Mouse (Mus musculus) kidney, embryonic 15.5 days (tissue): ENCODE measurements at regions not wholly inside any gene's neighbourhood (a gene's known extent, or its start where the extent isn't known, plus 50 kb on each side); places are given as distances from the start of the nearest gene placed in this dataset.

Experiments
- ATAC-seq: fragments of 200-750 bp; cut with Nextera tagmentation; replicated peaks from 2 replicates; pipeline ENCODE4 v1.8.0; 2017; ENCODE audit warnings: moderate TSS enrichment; ENCODE audit not compliant: low FRiP score
- H3K27ac ChIP-seq: fragments of 300-500 bp; sonication (generic); 2 replicates; pipeline ENCODE4 v1.5.1; 2015; ENCODE audit warnings: mild to moderate bottlenecking, inconsistent platforms
- H3K27me3 ChIP-seq: fragments of 300-500 bp; sonication (generic); 2 replicates; pipeline ENCODE4 v1.6.1; 2015; ENCODE audit warnings: inconsistent platforms
- H3K36me3 ChIP-seq: fragments of 300-500 bp; sonication (generic); 2 replicates; pipeline ENCODE4 v1.6.1; 2015; ENCODE audit warnings: inconsistent platforms
- H3K4me1 ChIP-seq: fragments of 300-500 bp; sonication (generic); 2 replicates; pipeline ENCODE4 v1.6.1; 2015; ENCODE audit warnings: inconsistent platforms
- H3K4me2 ChIP-seq: fragments of 300-500 bp; sonication (generic); 2 replicates; pipeline ENCODE4 v1.6.1; 2015; ENCODE audit warnings: moderate library complexity, mild to moderate bottlenecking, inconsistent platforms
- H3K4me3 ChIP-seq: fragments of 300-500 bp; sonication (generic); replicated peaks from 2 replicates; pipeline ENCODE4 v1.5.1; 2015; ENCODE audit warnings: mild to moderate bottlenecking, inconsistent platforms
- H3K9ac ChIP-seq: fragments of 300-500 bp; sonication (generic); 2 replicates; pipeline ENCODE4 v1.6.1; 2015; ENCODE audit warnings: mild to moderate bottlenecking, inconsistent platforms
- H3K9me3 ChIP-seq: fragments of 300-500 bp; sonication (generic); replicated peaks from 2 replicates; pipeline ENCODE4 v1.6.1; 2016; ENCODE audit warnings: inconsistent platforms
- WGBS: fragments of 180-500 bp; shearing (Covaris S2); methylation state at CpG from one replicate; pipeline ENCODE4 v1.1.7; 2015; ENCODE audit warnings: mixed read lengths; 5-methylcytosine and 5-hydroxymethylcytosine counted together

DNA sequence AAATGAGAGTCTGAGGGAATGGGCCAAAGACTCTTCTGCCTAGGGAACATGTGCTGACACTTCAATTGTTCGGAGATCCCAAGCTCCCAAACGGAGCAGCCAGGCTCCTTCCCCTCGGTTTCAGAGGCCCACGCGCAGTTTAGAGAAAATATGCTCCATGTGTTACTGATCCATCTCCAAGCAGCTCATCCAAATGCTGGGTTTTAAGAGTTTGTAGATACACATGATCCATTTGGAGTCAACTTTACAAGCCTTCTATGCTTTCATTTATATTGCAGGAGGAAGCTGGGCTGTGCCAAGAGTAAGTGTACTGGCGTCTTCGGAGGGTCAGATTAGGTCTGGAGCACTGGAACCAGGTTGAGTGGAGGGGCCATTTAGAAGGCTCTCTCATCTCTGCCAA is 102.0 kb upstream of the Gdf10 start:
- 87% methylated on average over 7 of the region's 7 CpGs for WGBS
- H3K9ac ChIP-seq = no peak overlapping the region
- H3K4me2 ChIP-seq = no peak overlapping the region
- peaks cover 18% of the 10 kb centered on the region; the same call in 1 of the 2 replicates for H3K27me3 ChIP-seq
- H3K4me1 ChIP-seq = peaks cover 14% of the 10 kb centered on the region
- H3K36me3 ChIP-seq = no peaks in the 10 kb centered on the region
- H3K9me3 ChIP-seq = no peaks in the 10 kb centered on the region; the same call in 1 of the 2 replicates
- no peak overlapping the region for H3K27ac ChIP-seq
- H3K4me3 ChIP-seq = no peak overlapping the region
- no peak for ATAC-seq

DNA sequence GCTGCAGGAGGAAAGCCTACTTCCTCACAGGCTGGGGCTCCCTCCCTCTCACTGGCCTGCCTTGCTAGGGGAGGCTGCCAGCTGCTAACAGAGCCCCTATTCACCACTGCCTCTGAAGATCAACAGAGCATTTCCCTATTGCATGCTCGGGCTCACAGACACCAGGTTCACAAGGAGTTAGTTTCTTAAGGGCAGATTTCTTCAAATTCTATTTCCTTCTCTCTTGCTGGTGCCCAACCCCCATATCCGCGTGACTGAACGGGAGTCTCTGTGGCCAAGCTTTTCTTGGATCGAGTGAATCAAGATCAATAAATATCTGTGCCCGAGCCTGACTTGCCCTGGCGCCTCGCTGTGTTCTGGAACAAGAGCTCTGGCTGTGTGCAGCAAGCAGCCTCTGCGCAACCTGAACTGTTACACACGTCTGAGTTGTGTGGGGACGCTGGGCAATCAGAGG is 98.9 kb upstream of the Gdf10 start:
- Histone ChIP-seq H3K4me3 (no peak overlapping the region), H3K4me2 (peak overlapping the region; percentile 31; the same call in 1 of the 2 replicates), H3K9me3 (no peaks in the 10 kb centered on the region; the same call in 1 of the 2 replicates), H3K4me1 (peaks cover 14% of the 10 kb centered on the region), H3K27me3 (peaks cover 12% of the 10 kb centered on the region; the same call in 1 of the 2 replicates), H3K36me3 (no peaks in the 10 kb centered on the region), H3K27ac (peak overlapping the region; percentile 67), H3K9ac (no peak overlapping the region)
- ATAC-seq = 0 out of 2 replicates have a peak, but pooled peaks have one; percentile 70
- WGBS = 27% methylated on average over 11 of the region's 11 CpGs

DNA sequence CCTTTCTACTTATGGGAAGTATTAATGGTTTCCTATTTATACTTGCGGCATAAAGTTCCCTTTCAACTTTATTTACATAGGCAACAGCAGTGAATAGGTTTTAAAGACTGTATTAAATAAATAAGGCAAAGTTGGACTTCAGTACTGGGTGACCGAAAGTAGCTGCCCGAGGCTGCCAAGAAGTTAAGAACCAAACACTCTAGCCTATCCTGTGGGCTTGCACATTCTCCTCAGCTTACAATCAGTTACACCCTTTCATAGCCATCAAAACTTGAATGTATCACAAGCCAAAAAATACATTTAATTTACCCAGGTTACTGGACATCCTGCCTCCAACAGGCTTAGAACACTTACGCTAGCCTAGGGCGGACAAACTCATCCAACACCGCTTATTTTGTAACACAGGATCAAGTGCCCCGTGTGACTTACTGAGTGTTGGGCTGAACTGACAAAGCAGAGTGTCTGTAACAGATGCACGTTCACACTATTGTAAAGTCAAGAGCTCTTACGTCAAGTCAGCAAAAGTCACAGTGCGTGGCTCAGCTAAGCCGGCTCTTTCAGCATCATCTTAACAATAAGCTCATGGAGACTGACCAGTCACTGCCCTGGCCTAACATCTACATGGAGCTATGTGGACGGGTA is 97.3 kb upstream of the Gdf10 start:
- WGBS = 84% methylated on average over 12 of the region's 12 CpGs
- no peak overlapping the region for H3K9ac ChIP-seq
- H3K4me2 ChIP-seq = no peak overlapping the region
- no peak overlapping the region; the same call in 1 of the 2 replicates for H3K27ac ChIP-seq
- no peak for ATAC-seq
- peaks cover 14% of the 10 kb centered on the region for H3K4me1 ChIP-seq
- no peaks in the 10 kb centered on the region; the same call in 1 of the 2 replicates for H3K9me3 ChIP-seq
- H3K27me3 ChIP-seq = peaks cover 8% of the 10 kb centered on the region; the same call in 1 of the 2 replicates
- H3K36me3 ChIP-seq = no peaks in the 10 kb centered on the region
- no peak overlapping the region for H3K4me3 ChIP-seq

DNA sequence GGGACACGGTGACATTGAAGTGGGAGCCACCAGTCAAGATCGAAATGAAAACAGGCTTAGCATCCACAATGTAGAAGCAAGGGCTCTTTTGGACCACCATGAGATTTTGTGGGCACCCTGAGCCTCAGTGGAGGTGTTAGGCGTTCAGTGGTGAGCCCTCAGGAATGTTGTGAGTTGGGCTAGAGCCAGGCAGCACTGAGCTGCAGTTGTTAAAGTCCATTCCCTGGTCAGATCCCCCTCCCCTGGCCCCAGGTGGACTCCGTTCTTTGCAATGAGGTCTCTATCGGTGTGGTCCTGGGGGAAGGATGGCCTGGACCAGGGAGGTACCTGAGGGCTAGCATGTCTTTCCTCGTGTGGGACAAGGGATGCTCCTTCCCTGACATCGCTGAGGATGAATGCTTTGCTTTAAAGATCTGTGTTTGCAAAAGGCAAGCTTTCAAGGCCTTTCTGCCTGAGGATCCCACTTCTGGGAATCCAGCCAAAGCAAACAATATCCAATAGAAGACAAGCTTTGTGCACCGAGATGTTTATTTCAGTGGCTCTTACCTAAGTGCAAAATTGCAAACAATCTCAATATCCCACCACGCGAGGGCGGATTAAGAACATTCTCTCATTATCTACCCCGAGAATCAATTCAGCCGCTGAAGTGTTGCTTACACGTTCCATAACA is 90.6 kb upstream of the Gdf10 start:
- no peak for ATAC-seq
- 58% methylated on average over 14 of the region's 14 CpGs for WGBS

DNA sequence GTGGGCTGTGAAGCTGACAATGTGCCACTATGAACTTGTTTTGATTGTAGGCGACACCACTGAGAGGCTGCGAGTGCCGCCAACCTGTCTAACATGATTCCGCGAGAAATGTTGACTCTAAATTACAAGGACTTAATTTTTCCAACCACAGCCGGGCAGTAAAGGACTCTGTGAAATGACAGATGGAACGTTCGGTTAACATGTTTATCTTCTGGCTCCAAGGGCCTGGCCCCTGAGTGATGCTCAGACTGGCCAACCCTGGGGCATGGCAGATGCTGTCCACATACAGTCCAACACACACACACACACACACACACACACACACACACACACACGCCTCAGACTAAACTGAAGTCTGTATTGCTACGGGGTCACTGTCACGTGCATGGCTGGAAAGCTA is 87.0 kb upstream of the Gdf10 start:
- H3K27me3 ChIP-seq = no peaks in the 10 kb centered on the region
- H3K4me2 ChIP-seq = no peak overlapping the region
- H3K36me3 ChIP-seq = no peaks in the 10 kb centered on the region
- H3K4me3 ChIP-seq = no peak overlapping the region
- no peaks in the 10 kb centered on the region for H3K9me3 ChIP-seq
- WGBS = 69% methylated on average over 11 of the region's 11 CpGs
- ATAC-seq = no peak
- no peak overlapping the region for H3K27ac ChIP-seq
- H3K9ac ChIP-seq = no peak overlapping the region
- H3K4me1 ChIP-seq = peaks cover 3% of the 10 kb centered on the region; the same call in 1 of the 2 replicates

More for the DNA sequence above, 90.6 kb upstream of the Gdf10 start:
- no peak overlapping the region for H3K9ac ChIP-seq
- H3K27me3 ChIP-seq = no peaks in the 10 kb centered on the region
- no peaks in the 10 kb centered on the region for H3K9me3 ChIP-seq
- no peak overlapping the region for H3K27ac ChIP-seq
- no peaks in the 10 kb centered on the region for H3K36me3 ChIP-seq
- peaks cover 3% of the 10 kb centered on the region; the same call in 1 of the 2 replicates for H3K4me1 ChIP-seq
- no peak overlapping the region for H3K4me2 ChIP-seq
- no peak overlapping the region for H3K4me3 ChIP-seq

DNA sequence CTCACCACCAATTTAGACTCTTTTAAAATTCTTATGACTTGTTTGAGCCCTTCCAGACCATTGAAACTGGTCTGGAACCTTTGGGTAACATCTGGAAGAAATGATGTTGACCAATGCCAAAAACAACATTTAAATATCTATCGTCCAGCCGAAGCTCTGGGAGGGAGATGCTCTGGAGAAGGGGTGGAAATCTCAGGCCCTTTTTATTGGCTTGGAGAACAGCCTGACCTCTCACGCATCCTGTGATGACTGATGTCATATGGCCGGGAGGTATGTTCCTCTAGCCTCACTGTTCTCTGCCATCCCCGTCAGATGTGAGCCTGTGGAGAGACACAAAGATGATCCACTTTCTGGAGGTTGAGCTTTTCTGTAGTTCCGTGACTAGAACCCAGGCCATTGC is 81.6 kb upstream of the Gdf10 start:
- whole genome bisulfite sequencing = 64% methylated on average over 6 of the region's 6 CpGs
- H3K36me3 ChIP-seq = no peaks in the 10 kb centered on the region
- ATAC-seq = no peak
- no peak overlapping the region for H3K27ac ChIP-seq
- H3K4me2 ChIP-seq = no peak overlapping the region
- no peaks in the 10 kb centered on the region for H3K9me3 ChIP-seq
- no peaks in the 10 kb centered on the region for H3K27me3 ChIP-seq
- H3K9ac ChIP-seq = no peak overlapping the region
- H3K4me1 ChIP-seq = no peaks in the 10 kb centered on the region
- H3K4me3 ChIP-seq = no peak overlapping the region

DNA sequence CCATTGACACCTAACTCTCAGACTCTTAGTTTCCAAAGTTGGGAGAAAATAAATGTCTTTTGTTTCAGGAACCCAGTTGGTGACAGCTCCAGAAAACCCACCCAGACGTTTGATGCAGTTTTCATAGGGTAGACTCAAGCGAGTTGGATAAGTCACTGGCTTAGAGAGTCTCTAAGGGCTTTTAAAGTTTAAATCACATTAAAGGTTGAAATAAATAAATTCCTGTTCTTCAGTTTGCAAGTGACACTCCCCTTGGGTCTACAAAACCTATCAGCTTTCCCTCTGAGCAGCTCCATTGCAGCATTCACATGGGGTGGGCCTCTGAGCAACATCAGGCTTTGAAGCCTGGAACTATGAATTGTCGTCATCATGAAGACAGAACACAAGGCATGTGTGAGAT is 69.9 kb upstream of the Gdf10 start:
- 0 out of 2 replicates have a peak, but pooled peaks cover 3% of the 10 kb centered on the region for H3K4me1 ChIP-seq
- H3K4me3 ChIP-seq = no peak overlapping the region
- 79% methylated on average over 3 of the region's 3 CpGs for WGBS
- H3K9ac ChIP-seq = no peak overlapping the region
- H3K27me3 ChIP-seq = no peaks in the 10 kb centered on the region
- no peak overlapping the region for H3K4me2 ChIP-seq
- ATAC-seq = no peak
- no peak overlapping the region for H3K27ac ChIP-seq
- H3K36me3 ChIP-seq = no peaks in the 10 kb centered on the region
- no peaks in the 10 kb centered on the region for H3K9me3 ChIP-seq

DNA sequence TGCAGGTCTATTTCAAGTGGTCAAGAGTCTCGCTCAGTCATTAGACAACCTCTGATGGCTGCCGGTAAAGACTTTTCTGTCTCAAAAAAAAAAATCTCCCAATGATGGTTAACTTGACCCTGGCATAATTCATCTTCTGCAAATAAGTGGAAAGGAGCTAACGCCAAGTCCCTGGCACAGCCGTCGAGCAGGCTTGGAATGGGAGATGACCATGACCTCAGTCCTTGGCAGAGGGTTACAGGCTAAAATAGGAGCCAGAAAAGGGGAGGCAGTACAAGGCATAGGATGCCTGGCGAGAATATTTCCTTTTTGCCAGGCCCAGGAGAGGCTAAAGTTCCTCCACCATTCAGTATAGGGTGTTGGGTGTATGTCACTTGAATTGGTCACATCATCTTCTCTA is 69.2 kb upstream of the Gdf10 start:
- WGBS = 87% methylated on average over 6 of the region's 6 CpGs
- Histone ChIP-seq H3K36me3 (no peaks in the 10 kb centered on the region), H3K27ac (no peak overlapping the region), H3K4me3 (no peak overlapping the region), H3K4me2 (no peak overlapping the region), H3K27me3 (no peaks in the 10 kb centered on the region), H3K9me3 (no peaks in the 10 kb centered on the region), H3K9ac (no peak overlapping the region), H3K4me1 (peaks cover 7% of the 10 kb centered on the region; the same call in 1 of the 2 replicates)
- no peak for ATAC-seq

DNA sequence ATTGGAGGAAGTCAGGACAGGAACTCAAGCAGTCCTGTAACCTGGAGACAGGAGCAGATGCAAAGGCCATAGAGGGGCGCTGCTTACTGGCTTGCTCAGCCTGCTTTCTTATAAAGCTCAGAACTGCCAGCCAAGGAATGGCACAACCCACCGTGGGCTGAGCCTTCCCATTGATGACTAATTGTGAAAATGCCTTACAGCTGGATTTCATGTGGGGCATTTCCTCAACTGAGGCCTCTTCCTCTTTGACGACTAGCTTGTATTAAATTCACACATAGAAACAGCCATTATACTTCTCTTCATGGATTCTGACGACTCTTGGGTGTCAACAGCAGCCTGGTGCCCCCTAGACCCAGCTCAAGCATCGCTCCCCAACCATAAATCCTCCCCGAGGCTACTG is 66.4 kb upstream of the Gdf10 start:
- Histone ChIP-seq H3K9ac (no peak overlapping the region), H3K4me3 (no peak overlapping the region), H3K36me3 (no peaks in the 10 kb centered on the region), H3K27me3 (no peaks in the 10 kb centered on the region), H3K4me1 (peaks cover 5% of the 10 kb centered on the region; the same call in 1 of the 2 replicates), H3K4me2 (no peak overlapping the region), H3K9me3 (no peaks in the 10 kb centered on the region), H3K27ac (no peak overlapping the region)
- no peak for ATAC-seq
- WGBS = 75% methylated on average over 6 of the region's 6 CpGs

DNA sequence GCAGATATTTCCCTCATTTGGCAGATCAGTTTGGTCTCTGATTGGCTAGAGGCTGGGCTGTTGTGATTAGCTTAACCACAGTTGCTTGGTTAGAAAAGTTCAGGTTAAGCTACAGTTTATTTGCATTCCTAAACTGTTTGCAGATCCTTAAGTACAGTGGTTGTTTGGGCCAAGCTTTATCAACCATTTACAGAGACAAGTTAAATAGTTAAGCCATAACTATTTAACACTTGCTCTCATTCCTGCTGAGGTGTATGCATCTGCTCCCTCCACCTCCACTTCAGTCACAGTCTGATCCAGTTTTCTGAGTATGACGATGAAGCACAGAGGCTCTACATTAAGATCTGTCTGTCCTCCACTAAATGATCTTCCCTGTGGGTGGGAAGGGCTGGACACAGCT is 58.6 kb upstream of the Gdf10 start:
- Histone ChIP-seq H3K36me3 (no peaks in the 10 kb centered on the region), H3K4me2 (no peak overlapping the region), H3K4me1 (no peaks in the 10 kb centered on the region; the same call in 1 of the 2 replicates), H3K9ac (no peak overlapping the region), H3K27me3 (no peaks in the 10 kb centered on the region), H3K9me3 (0 out of 2 replicates have a peak, but pooled peaks cover 3% of the 10 kb centered on the region), H3K4me3 (no peak overlapping the region), H3K27ac (0 out of 2 replicates have a peak overlapping the region, but pooled peaks have one; percentile 11)
- WGBS = 72% methylated on average over 1 of the region's 1 CpGs
- ATAC-seq = 0 out of 2 replicates have a peak, but pooled peaks have one; percentile 33

DNA sequence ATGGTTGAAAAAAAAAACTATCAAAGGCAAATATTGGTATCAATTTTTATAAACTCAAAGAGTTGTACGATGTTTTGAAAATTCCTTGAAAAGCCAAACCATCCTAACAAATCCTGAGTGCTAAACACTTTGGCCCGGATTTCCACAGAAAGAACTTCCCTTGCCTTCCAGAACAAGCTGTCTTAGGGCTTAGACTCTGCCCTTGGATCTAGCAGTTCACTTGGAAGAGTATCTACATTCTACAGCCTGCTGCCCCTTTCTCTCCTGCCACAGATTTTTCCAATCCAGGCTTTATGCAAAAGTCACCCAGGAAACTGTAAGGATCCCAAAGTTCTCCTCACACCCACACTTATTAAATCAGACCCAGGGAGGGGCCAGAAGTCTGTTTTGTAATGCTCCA is 57.6 kb upstream of the Gdf10 start:
- Histone ChIP-seq H3K9me3 (0 out of 2 replicates have a peak, but pooled peaks cover 3% of the 10 kb centered on the region), H3K27me3 (no peaks in the 10 kb centered on the region), H3K4me1 (no peaks in the 10 kb centered on the region; the same call in 1 of the 2 replicates), H3K4me3 (no peak overlapping the region), H3K4me2 (no peak overlapping the region), H3K36me3 (no peaks in the 10 kb centered on the region), H3K27ac (no peak overlapping the region), H3K9ac (no peak overlapping the region)
- ATAC-seq = no peak
- 92% methylated on average over 2 of the region's 2 CpGs for WGBS

DNA sequence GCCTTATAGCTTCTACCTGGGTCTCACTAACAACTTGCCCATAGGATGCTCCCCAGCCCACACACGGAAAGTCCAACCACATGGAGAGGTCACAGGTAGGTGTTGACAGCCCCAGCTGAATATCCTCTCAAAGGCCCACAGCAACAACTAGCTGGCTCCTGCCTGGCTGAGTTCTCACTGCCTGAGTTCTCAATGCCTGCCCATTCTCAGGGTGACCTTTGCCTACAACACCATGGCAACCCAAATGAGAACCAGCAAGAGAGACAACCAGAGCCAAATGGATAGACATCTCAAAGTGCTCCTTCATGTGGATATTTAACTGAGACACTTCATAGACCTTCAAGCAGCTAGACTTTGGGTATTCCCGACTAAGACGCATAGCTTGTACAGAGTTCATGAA is 55.7 kb upstream of the Gdf10 start:
- Histone ChIP-seq H3K27ac (no peak overlapping the region), H3K27me3 (no peaks in the 10 kb centered on the region), H3K4me3 (no peak overlapping the region), H3K36me3 (no peaks in the 10 kb centered on the region), H3K4me1 (no peaks in the 10 kb centered on the region; the same call in 1 of the 2 replicates), H3K9me3 (0 out of 2 replicates have a peak, but pooled peaks cover 3% of the 10 kb centered on the region), H3K4me2 (no peak overlapping the region), H3K9ac (no peak overlapping the region)
- 92% methylated on average over 3 of the region's 3 CpGs for WGBS
- ATAC-seq = no peak
